Mouse (Mus musculus) MEL (cell line): ENCODE data around the gene Gatad2b. TPM values are rescaled to one million over a fixed set of nuclear protein-coding genes. Genes with fewer than 3 reads are reported as not detected.

Source experiments
- DNase-seq: peaks from one replicate; pipeline ENCODE4 v3.0.0; 2011; ENCODE audit warnings: low read depth, low spot score
- H3K27ac ChIP-seq: 2 replicates; pipeline ENCODE4 v1.5.1; 2012; ENCODE audit warnings: low read depth, mild to moderate bottlenecking, control low read depth, low read length, moderate library complexity; ENCODE audit not compliant: control insufficient read depth
- H3K27me3 ChIP-seq, 2 experiments: fragments of 150-350 bp in 1 of 2; sonication (generic) in 1 of 2; 2 replicates each; pipeline ENCODE4 v1.6.1; 2012; ENCODE audit warnings: low read length in 2 of 2, mild to moderate bottlenecking in 2 of 2, improper control_type of control experiment in 1 of 2, moderate library complexity in 1 of 2; ENCODE audit not compliant: insufficient read depth in 2 of 2, control insufficient read depth in 1 of 2
- H3K36me3 ChIP-seq, 2 experiments: 2 replicates each; pipeline ENCODE4 v1.6.1; 2012 to 2014; ENCODE audit warnings: low read length in 2 of 2, improper control_type of control experiment in 1 of 2, inconsistent platforms in 1 of 2, mild to moderate bottlenecking in 1 of 2; ENCODE audit not compliant: insufficient read depth in 2 of 2, control insufficient read depth in 1 of 2
- H3K4me1 ChIP-seq, 2 experiments: fragments of 150-350 bp in 1 of 2; sonication (generic) in 1 of 2; 2 replicates each; pipeline ENCODE4 v1.6.1; 2012; ENCODE audit warnings: low read length in 2 of 2, improper control_type of control experiment in 1 of 2, mild to moderate bottlenecking in 1 of 2; ENCODE audit not compliant: insufficient read depth in 2 of 2, control insufficient read depth in 1 of 2
- H3K4me3 ChIP-seq, 2 experiments: fragments of 150-350 bp in 1 of 2; sonication (generic) in 1 of 2; 2 replicates each; pipeline ENCODE4 v1.5.1; 2012; ENCODE audit warnings: low read depth in 2 of 2, low read length in 2 of 2, mild to moderate bottlenecking in 2 of 2, moderate library complexity in 2 of 2, control low read depth in 1 of 2, improper control_type of control experiment in 1 of 2; ENCODE audit not compliant: control insufficient read depth in 1 of 2, insufficient read depth in 1 of 2
- H3K79me2 ChIP-seq: 2 replicates; pipeline ENCODE4 v1.6.1; 2012; ENCODE audit warnings: mild to moderate bottlenecking, low read length, moderate library complexity; ENCODE audit not compliant: control insufficient read depth, poor library complexity, insufficient read depth
- H3K9ac ChIP-seq: 2 replicates; pipeline ENCODE4 v1.6.1; 2012; ENCODE audit warnings: low read depth, mild to moderate bottlenecking, control low read depth, low read length, moderate library complexity; ENCODE audit not compliant: control insufficient read depth, poor library complexity, severe bottlenecking
- H3K9me3 ChIP-seq: fragments of 150-350 bp; sonication (generic); replicated peaks from 2 replicates; pipeline ENCODE4 v1.6.1; 2012; ENCODE audit warnings: mild to moderate bottlenecking, low read length, improper control_type of control experiment, moderate library complexity; ENCODE audit not compliant: insufficient read depth
- BHLHE40 ChIP-seq: IDR thresholded peaks from 2 replicates; pipeline ENCODE4 v1.6.1; 2012; ENCODE audit warnings: low read depth, mild to moderate bottlenecking, inconsistent platforms, low read length, improper control_type of control experiment, borderline replicate concordance
- CHD1 ChIP-seq: IDR thresholded peaks from 2 replicates; pipeline ENCODE4 v1.6.1; 2012; ENCODE audit warnings: low read depth, mild to moderate bottlenecking, inconsistent platforms, low read length, improper control_type of control experiment
- CTCF ChIP-seq, 3 experiments: IDR thresholded peaks in 2 of 3; conservative IDR thresholded peaks in 1 of 3; 2 replicates each; pipeline ENCODE4 v1.5.1; 2011 to 2012; ENCODE audit warnings: low read length in 3 of 3, low read depth in 2 of 3, mild to moderate bottlenecking in 2 of 3, improper control_type of control experiment in 1 of 3, inconsistent platforms in 1 of 3, mixed read lengths in 1 of 3, moderate library complexity in 1 of 3; ENCODE audit not compliant: control insufficient read depth in 1 of 3, insufficient read depth in 1 of 3, poor library complexity in 1 of 3, severe bottlenecking in 1 of 3
- E2F4 ChIP-seq: IDR thresholded peaks from 2 replicates; pipeline ENCODE4 v1.6.1; 2011; ENCODE audit warnings: low read depth, low read length, improper control_type of control experiment, borderline replicate concordance
- EP300 ChIP-seq, 2 experiments: IDR thresholded peaks; 2 replicates each; pipeline ENCODE4 v1.6.1; 2011; ENCODE audit warnings: improper control_type of control experiment in 2 of 2, low read length in 2 of 2, low read depth in 1 of 2, mild to moderate bottlenecking in 1 of 2
- ETS1 ChIP-seq: IDR thresholded peaks from 2 replicates; pipeline ENCODE4 v1.6.1; 2012; ENCODE audit warnings: low read depth, mild to moderate bottlenecking, inconsistent platforms, low read length, improper control_type of control experiment, moderate library complexity
- GABPA ChIP-seq: IDR thresholded peaks from 2 replicates; pipeline ENCODE4 v1.6.1; 2012; ENCODE audit warnings: low read depth, mild to moderate bottlenecking, inconsistent platforms, low read length, improper control_type of control experiment, moderate library complexity
- GATA1 ChIP-seq: IDR thresholded peaks from 2 replicates; pipeline ENCODE4 v1.6.1; 2011; ENCODE audit warnings: low read depth, low read length, improper control_type of control experiment
- JUND ChIP-seq: IDR thresholded peaks from 2 replicates; pipeline ENCODE4 v1.6.1; 2011; ENCODE audit warnings: low read depth, mild to moderate bottlenecking, improper control_type of control experiment, low read length
- KAT2A ChIP-seq: conservative IDR thresholded peaks from 2 replicates; pipeline ENCODE4 v1.6.1; 2012; ENCODE audit warnings: low read depth, low read length, improper control_type of control experiment, inconsistent platforms
- MAFK ChIP-seq: IDR thresholded peaks from 2 replicates; pipeline ENCODE4 v1.6.1; 2011; ENCODE audit warnings: low read depth, mild to moderate bottlenecking, low read length, improper control_type of control experiment, borderline replicate concordance
- MAX ChIP-seq: IDR thresholded peaks from 2 replicates; pipeline ENCODE4 v1.6.1; 2011; ENCODE audit warnings: low read length, improper control_type of control experiment
- MAZ ChIP-seq: IDR thresholded peaks from 2 replicates; pipeline ENCODE4 v1.6.1; 2012; ENCODE audit warnings: low read depth, mild to moderate bottlenecking, inconsistent platforms, low read length, improper control_type of control experiment
- MEF2A ChIP-seq: IDR thresholded peaks from 2 replicates; pipeline ENCODE4 v1.6.1; 2014; ENCODE audit warnings: low read depth, mild to moderate bottlenecking, inconsistent platforms, low read length, improper control_type of control experiment; ENCODE audit not compliant: poor library complexity, insufficient replicate concordance, severe bottlenecking; ENCODE audit errors: extremely low read depth
- MXI1 ChIP-seq: IDR thresholded peaks from 2 replicates; pipeline ENCODE4 v1.6.1; 2011; ENCODE audit warnings: mild to moderate bottlenecking, low read depth, low read length, improper control_type of control experiment
- MYC ChIP-seq: IDR thresholded peaks from 2 replicates; pipeline ENCODE4 v1.6.1; 2011; ENCODE audit warnings: low read depth, mild to moderate bottlenecking, low read length, improper control_type of control experiment, moderate library complexity
- NELFE ChIP-seq: IDR thresholded peaks from 2 replicates; pipeline ENCODE4 v1.6.1; 2011; ENCODE audit warnings: low read depth, low read length, improper control_type of control experiment
- NRF1 ChIP-seq: IDR thresholded peaks from 2 replicates; pipeline ENCODE4 v1.6.1; 2014; ENCODE audit warnings: low read depth, mild to moderate bottlenecking, inconsistent platforms, low read length, improper control_type of control experiment, moderate library complexity; ENCODE audit not compliant: poor library complexity, insufficient read depth, severe bottlenecking
- POLR2A ChIP-seq, 2 experiments: IDR thresholded peaks; 2 replicates each; pipeline ENCODE4 v1.6.1; 2011 to 2012; ENCODE audit warnings: low read length in 2 of 2, mild to moderate bottlenecking in 2 of 2, control low read depth in 1 of 2, improper control_type of control experiment in 1 of 2, low read depth in 1 of 2, moderate library complexity in 1 of 2; ENCODE audit not compliant: control insufficient read depth in 1 of 2, insufficient read depth in 1 of 2, poor library complexity in 1 of 2
- POLR2AphosphoS2 ChIP-seq: IDR thresholded peaks from 2 replicates; pipeline ENCODE4 v1.6.1; 2011; ENCODE audit warnings: low read length, improper control_type of control experiment
- RCOR1 ChIP-seq: IDR thresholded peaks from 2 replicates; pipeline ENCODE4 v1.6.1; 2012; ENCODE audit warnings: low read depth, mild to moderate bottlenecking, inconsistent platforms, low read length, improper control_type of control experiment
- TBP ChIP-seq: IDR thresholded peaks from 2 replicates; pipeline ENCODE4 v1.8.0; 2011; ENCODE audit warnings: low read depth, low read length, improper control_type of control experiment
- TCF12 ChIP-seq: IDR thresholded peaks from 2 replicates; pipeline ENCODE4 v1.6.1; 2014; ENCODE audit warnings: low read depth, mild to moderate bottlenecking, inconsistent platforms, low read length, improper control_type of control experiment, moderate library complexity
- UBTF ChIP-seq: IDR thresholded peaks from 2 replicates; pipeline ENCODE4 v1.6.1; 2012; ENCODE audit warnings: low read depth, mild to moderate bottlenecking, inconsistent platforms, low read length, improper control_type of control experiment, moderate library complexity, borderline replicate concordance; ENCODE audit not compliant: insufficient read depth
- ZC3H11A ChIP-seq: IDR thresholded peaks from 2 replicates; pipeline ENCODE4 v1.6.1; 2012; ENCODE audit warnings: low read depth, mild to moderate bottlenecking, inconsistent platforms, low read length, improper control_type of control experiment
- ZMIZ1 ChIP-seq: IDR thresholded peaks from 2 replicates; pipeline ENCODE4 v1.6.1; 2012; ENCODE audit warnings: low read depth, mild to moderate bottlenecking, inconsistent platforms, low read length, improper control_type of control experiment, moderate library complexity
- polyA plus RNA-seq, 2 experiments: library from polyadenylated mRNA; stranded (reverse) in 1 of 2; unstranded in 1 of 2; fragments of >175 nt in 1 of 2; fragments of >200 nt in 1 of 2; gene quantifications; 2 replicates each; pipeline versions ENCODE4 v1.2.1 to v1.2.4; 2012; ENCODE audit warnings: low replicate concordance in 2 of 2, low read depth in 1 of 2; ENCODE audit not compliant: insufficient read length in 2 of 2, insufficient read depth in 1 of 2, missing spikeins in 1 of 2
- total RNA-seq: library from RNA; depleted of rRNA; stranded (reverse); fragments of 300-350 nt; gene quantifications from 2 replicates; pipeline ENCODE4 v1.2.3, GENCODE M21; 2012

Gatad2b gene
- total and polyA plus RNA-seq, 3 experiments = 9.1 to 37.6 TPM; not detected in 1

GRCm38 (mm10) chr3:90272170-90272569 lies 20.8 kb upstream of the Gatad2b start:
- peaks cover 16 to 17% of the 10 kb centered on the region in 2 experiments for H3K36me3 ChIP-seq

GRCm38 (mm10) chr3:90273855-90274254 lies 19.1 kb upstream of the Gatad2b start:
- Histone ChIP-seq H3K36me3 (peaks cover under 1 to 19% of the 10 kb centered on the region in 2 experiments; a peak in 3 of 4 replicates), H3K4me3 (no peak overlapping the region), H3K9ac (no peak overlapping the region), H3K79me2 (no peaks in the 10 kb centered on the region), H3K4me1 (peaks cover 0 to 2% of the 10 kb centered on the region in 2 experiments; a peak in 1 of 4 replicates), H3K27ac (no peak overlapping the region), H3K9me3 (no peaks in the 10 kb centered on the region), H3K27me3 (no peaks in the 10 kb centered on the region)
- TF ChIP-seq POLR2AphosphoS2 (no peak), EP300 (IDR thresholded peaks at IDR 0.05; ENCODE audit: low read depth in 1 of 2, low read length in 2 of 2) (no peak), GATA1 (no peak), TCF12 (no peak), MYC (no peak), NRF1 (no peak), NELFE (no peak), ZC3H11A (no peak), MAZ (no peak), MAFK (no peak), ETS1 (no peak), MEF2A (no peak), TBP (no peak), GABPA (no peak), CTCF (IDR thresholded peaks at IDR 0.05 in 2 of 3, conservative IDR thresholded peaks at IDR 0.05 in 1 of 3; ENCODE audit: control insufficient read depth in 1 of 3, insufficient read depth in 1 of 3, low read depth in 2 of 3, low read length in 3 of 3, poor library complexity in 1 of 3, severe bottlenecking in 1 of 3) (no peak), MXI1 (no peak), E2F4 (no peak)
- no peak for DNase-seq

More at GRCm38 (mm10) chr3:90272170-90272569, 20.8 kb upstream of the Gatad2b start:
- Histone ChIP-seq H3K4me1 (peaks cover 2 to 18% of the 10 kb centered on the region in 2 experiments; a peak in 3 of 4 replicates), H3K79me2 (peaks cover 6% of the 10 kb centered on the region), H3K9ac (no peak overlapping the region), H3K9me3 (no peaks in the 10 kb centered on the region), H3K27me3 (no peaks in the 10 kb centered on the region), H3K27ac (no peak overlapping the region), H3K4me3 (no peak overlapping the region)
- no peak for DNase-seq
- no peak for TF ChIP-seq RCOR1
- TF ChIP-seq JUND = no peak
- no peak for TF ChIP-seq UBTF
- no peak for TF ChIP-seq BHLHE40
- no peak for TF ChIP-seq MAFK
- TF ChIP-seq NRF1 = no peak
- TF ChIP-seq CHD1 = no peak
- no peak for TF ChIP-seq KAT2A
- TF ChIP-seq MAZ = no peak
- no peak for TF ChIP-seq TCF12
- TF ChIP-seq GABPA = no peak
- no peak for TF ChIP-seq ETS1
- TF ChIP-seq POLR2A (IDR thresholded peaks at IDR 0.05; ENCODE audit: control insufficient read depth in 1 of 2, insufficient read depth in 1 of 2, low read depth in 1 of 2, low read length in 2 of 2, poor library complexity in 1 of 2) = no peak
- no peak for TF ChIP-seq E2F4
- TF ChIP-seq MAX = no peak
- no peak for TF ChIP-seq ZMIZ1
- no peak for TF ChIP-seq EP300 (IDR thresholded peaks at IDR 0.05; ENCODE audit: low read depth in 1 of 2, low read length in 2 of 2)
